Mouse (Mus musculus): Measurements from ENCODE around the gene Tmie. TPM values are rescaled to one million over a fixed set of nuclear protein-coding genes. Genes with fewer than 3 reads are reported as not detected.

Gene Tmie
- polyA plus RNA-seq, 1 experiment from 2014 or later = 1.1 TPM

GRCm38 (mm10) chr9:110881953-110882352, 2.0 kb upstream of the Tmie start:
- no peak overlapping the region for H3K4me3 ChIP-seq
- peaks cover 56% of the 10 kb centered on the region for H3K27me3 ChIP-seq (replicated peaks)
- no peak overlapping the region for H3K27ac ChIP-seq
- no peaks in the 10 kb centered on the region for H3K9me3 ChIP-seq
- no peak overlapping the region for H3K4me2 ChIP-seq (replicated peaks)
- WGBS = 80% methylated on average over 7 of the region's 7 CpGs
- no peak overlapping the region for H3K9ac ChIP-seq
- no peak for ATAC-seq (ENCODE audit: low FRiP score, low read depth)
- H3K4me1 ChIP-seq = peaks cover 8% of the 10 kb centered on the region
- no peaks in the 10 kb centered on the region for H3K36me3 ChIP-seq

GRCm38 (mm10) chr9:110880772-110881171, 859 bp upstream of the Tmie start:
- Histone ChIP-seq H3K4me2 (replicated peaks) (peak overlapping the region; percentile 86), H3K9ac (no peak overlapping the region), H3K9me3 (no peaks in the 10 kb centered on the region), H3K27me3 (replicated peaks) (peaks cover 57% of the 10 kb centered on the region), H3K36me3 (no peaks in the 10 kb centered on the region), H3K4me1 (peaks cover 8% of the 10 kb centered on the region), H3K4me3 (no peak overlapping the region), H3K27ac (no peak overlapping the region)
- 75% methylated on average over 4 of the region's 4 CpGs for WGBS
- no peak for ATAC-seq (ENCODE audit: low FRiP score, low read depth)

GRCm38 (mm10) chr9:110879191-110879920, 557 bp downstream of the Tmie start, which contains the start of gene Als2cl:
Als2cl (plus strand) TSS chr9:110879870.
- Histone ChIP-seq H3K4me3 (peak within 1 kb of the TSS; percentile 42), H3K27ac (no peak within 1 kb of the TSS), H3K27me3 (replicated peaks) (peaks cover 57% of the 10 kb centered on the region), H3K9ac (peak within 1 kb of the TSS; percentile 26; the same call in 1 of the 2 replicates), H3K36me3 (no peaks in the 10 kb centered on the region), H3K4me2 (replicated peaks) (peak within 1 kb of the TSS; percentile 86), H3K9me3 (no peaks in the 10 kb centered on the region), H3K4me1 (peaks cover 20% of the 10 kb centered on the region)
- ATAC-seq (ENCODE audit: low FRiP score, low read depth) = no peak
- 16% methylated on average over 12 of the region's 12 CpGs for WGBS

GRCm38 (mm10) chr9:110877888-110878287, 2.0 kb downstream of the Tmie start:
- Histone ChIP-seq H3K27ac (no peak overlapping the region), H3K9me3 (no peaks in the 10 kb centered on the region), H3K4me3 (no peak overlapping the region), H3K4me1 (peaks cover 30% of the 10 kb centered on the region), H3K9ac (no peak overlapping the region), H3K36me3 (no peaks in the 10 kb centered on the region), H3K4me2 (replicated peaks) (no peak overlapping the region), H3K27me3 (replicated peaks) (peaks cover 70% of the 10 kb centered on the region)
- WGBS = 85% methylated on average over 5 of the region's 5 CpGs
- ATAC-seq (ENCODE audit: low FRiP score, low read depth) = no peak

GRCm38 (mm10) chr9:110877353-110877752, 2.6 kb downstream of the Tmie start:
- H3K9ac ChIP-seq = no peak overlapping the region
- no peak for ATAC-seq (ENCODE audit: low FRiP score, low read depth)
- H3K27ac ChIP-seq = no peak overlapping the region
- H3K27me3 ChIP-seq (replicated peaks) = peaks cover 71% of the 10 kb centered on the region
- WGBS = 91% methylated on average over 1 of the region's 1 CpGs
- H3K9me3 ChIP-seq = no peaks in the 10 kb centered on the region
- H3K4me2 ChIP-seq (replicated peaks) = no peak overlapping the region
- peaks cover 30% of the 10 kb centered on the region for H3K4me1 ChIP-seq
- H3K4me3 ChIP-seq = no peak overlapping the region
- H3K36me3 ChIP-seq = no peaks in the 10 kb centered on the region

- no peaks in the 10 kb centered on the region for H3K36me3 ChIP-seq
- peaks cover 51% of the 10 kb centered on the region for H3K27me3 ChIP-seq (replicated peaks)
- peak overlapping the region; percentile 57; the same call in 1 of the 2 replicates for H3K4me2 ChIP-seq (replicated peaks)
- peaks cover 29% of the 10 kb centered on the region for H3K4me1 ChIP-seq
- 14% methylated on average over 5 of the region's 6 CpGs for WGBS
- no peak overlapping the region for H3K4me3 ChIP-seq
- peak; percentile 71; the same call in 1 of the 2 replicates for ATAC-seq (ENCODE audit: low FRiP score, low read depth)
- no peaks in the 10 kb centered on the region for H3K9me3 ChIP-seq
- no peak overlapping the region for H3K9ac ChIP-seq
- no peak overlapping the region for H3K27ac ChIP-seq
Observed at GRCm38 (mm10) chr9:110875288-110875695, 4.6 kb downstream of the Tmie start.

GRCm38 (mm10) chr9:110874660-110875191, 5.2 kb downstream of the Tmie start:
- Histone ChIP-seq H3K36me3 (no peaks in the 10 kb centered on the region), H3K9ac (no peak overlapping the region), H3K27ac (no peak overlapping the region), H3K4me2 (replicated peaks) (peak overlapping the region; percentile 57; the same call in 1 of the 2 replicates), H3K4me3 (no peak overlapping the region), H3K4me1 (peaks cover 24% of the 10 kb centered on the region), H3K27me3 (replicated peaks) (peaks cover 45% of the 10 kb centered on the region), H3K9me3 (no peaks in the 10 kb centered on the region)
- ATAC-seq (ENCODE audit: low FRiP score, low read depth) = peak; percentile 65
- 8% methylated on average over 3 of the region's 3 CpGs for WGBS

- no peaks in the 10 kb centered on the region for H3K36me3 ChIP-seq
- ATAC-seq (ENCODE audit: low FRiP score, low read depth) = peak; percentile 80
- H3K4me3 ChIP-seq = peak overlapping the region; percentile 25
- peaks cover 37% of the 10 kb centered on the region for H3K27me3 ChIP-seq (replicated peaks)
- peaks cover 22% of the 10 kb centered on the region for H3K4me1 ChIP-seq
- 0 out of 2 replicates have a peak overlapping the region, but pooled peaks have one; percentile 33 for H3K9ac ChIP-seq
- H3K27ac ChIP-seq = no peak overlapping the region
- peak overlapping the region; percentile 57 for H3K4me2 ChIP-seq (replicated peaks)
- no peaks in the 10 kb centered on the region for H3K9me3 ChIP-seq
- WGBS = 8% methylated on average over 40 of the region's 40 CpGs
Observed at GRCm38 (mm10) chr9:110873681-110874659, 5.9 kb downstream of the Tmie start.

GRCm38 (mm10) chr9:110871030-110871429, 8.9 kb downstream of the Tmie start:
- Histone ChIP-seq H3K4me1 (peaks cover 22% of the 10 kb centered on the region), H3K9ac (no peak overlapping the region), H3K27me3 (replicated peaks) (peaks cover 17% of the 10 kb centered on the region), H3K4me2 (replicated peaks) (no peak overlapping the region), H3K4me3 (no peak overlapping the region), H3K27ac (no peak overlapping the region), H3K36me3 (no peaks in the 10 kb centered on the region), H3K9me3 (no peaks in the 10 kb centered on the region)
- 17% methylated on average over 7 of the region's 7 CpGs for WGBS
- ATAC-seq (ENCODE audit: low FRiP score, low read depth) = no peak

- WGBS = 85% methylated on average over 5 of the region's 5 CpGs
- no peak for ATAC-seq (ENCODE audit: low FRiP score, low read depth)
- H3K36me3 ChIP-seq = no peaks in the 10 kb centered on the region
- H3K4me3 ChIP-seq = no peak overlapping the region
- no peaks in the 10 kb centered on the region for H3K9me3 ChIP-seq
- no peak overlapping the region for H3K4me2 ChIP-seq (replicated peaks)
- H3K27me3 ChIP-seq (replicated peaks) = peaks cover 21% of the 10 kb centered on the region
- no peak overlapping the region for H3K27ac ChIP-seq
- H3K4me1 ChIP-seq = peaks cover 7% of the 10 kb centered on the region
- H3K9ac ChIP-seq = no peak overlapping the region
Observed at GRCm38 (mm10) chr9:110858967-110859596, 20.8 kb downstream of the Tmie start.

GRCm38 (mm10) chr9:110858523-110858922, 21.4 kb downstream of the Tmie start:
- WGBS = 56% methylated on average over 5 of the region's 5 CpGs
- Histone ChIP-seq H3K4me2 (replicated peaks) (no peak overlapping the region), H3K9ac (no peak overlapping the region), H3K9me3 (no peaks in the 10 kb centered on the region), H3K27ac (no peak overlapping the region), H3K4me1 (peaks cover 7% of the 10 kb centered on the region), H3K4me3 (no peak overlapping the region), H3K27me3 (replicated peaks) (peaks cover 21% of the 10 kb centered on the region), H3K36me3 (no peaks in the 10 kb centered on the region)
- ATAC-seq (ENCODE audit: low FRiP score, low read depth) = no peak

All from neural tube, embryonic 12.5 days (tissue).